Mouse (Mus musculus) heart, adult 9 months (tissue): Measurements from ENCODE around the gene Cyp26c1.

Experiments
- DNase-seq, 2 experiments: peaks; one replicate each; pipeline ENCODE4 v3.0.0; 2022; ENCODE audit warnings: low spot score in 2 of 2

Cyp26c1 gene

GRCm38 (mm10) chr19:37685281-37685680, at the start of gene Cyp26c1:
Gene Cyp26c1 (plus strand): TSS chr19:37685581.
- DNase-seq: no peak

GRCm38 (mm10) chr19:37647994-37648393, 37.4 kb upstream of the Cyp26c1 start:
- no peak for DNase-seq

GRCm38 (mm10) chr19:37650526-37650925, 34.9 kb upstream of the Cyp26c1 start:
- no peak for DNase-seq

GRCm38 (mm10) chr19:37654012-37654411, 31.4 kb upstream of the Cyp26c1 start:
- DNase-seq: no peak

- DNase-seq: no peak
These were observed 28.9 kb upstream of the Cyp26c1 start for GRCm38 (mm10) chr19:37656441-37656840.

- DNase-seq: no peak
These were observed 20.1 kb upstream of the Cyp26c1 start for GRCm38 (mm10) chr19:37665256-37665655.

GRCm38 (mm10) chr19:37667855-37668594, 17.4 kb upstream of the Cyp26c1 start:
- DNase-seq: no peak

- no peak for DNase-seq
These were observed 16.7 kb upstream of the Cyp26c1 start for GRCm38 (mm10) chr19:37668657-37669056.

GRCm38 (mm10) chr19:37669486-37669885, 15.9 kb upstream of the Cyp26c1 start:
- no peak for DNase-seq

- no peak for DNase-seq
These were observed 12.0 kb upstream of the Cyp26c1 start for GRCm38 (mm10) chr19:37673393-37673792.

GRCm38 (mm10) chr19:37686347-37686746, 966 bp downstream of the Cyp26c1 start:
- no peak for DNase-seq

- DNase-seq: no peak
These were observed 1.8 kb downstream of the Cyp26c1 start for GRCm38 (mm10) chr19:37686941-37687850.

- no peak for DNase-seq
These were observed 4.1 kb downstream of the Cyp26c1 start for GRCm38 (mm10) chr19:37689478-37689877.

- no peak for DNase-seq
These were observed 5.3 kb downstream of the Cyp26c1 start for GRCm38 (mm10) chr19:37690716-37691115.

- DNase-seq: no peak
These were observed 7.5 kb downstream of the Cyp26c1 start for GRCm38 (mm10) chr19:37692879-37693278.

GRCm38 (mm10) chr19:37695146-37695545, 9.8 kb downstream of the Cyp26c1 start:
- DNase-seq: no peak

GRCm38 (mm10) chr19:37695762-37696602, 10.6 kb downstream of the Cyp26c1 start:
- no peak for DNase-seq

- DNase-seq: no peak
These were observed 11.4 kb downstream of the Cyp26c1 start for GRCm38 (mm10) chr19:37696603-37697334.

- DNase-seq: no peak
These were observed 11.9 kb downstream of the Cyp26c1 start for GRCm38 (mm10) chr19:37697335-37697636.

- no peak for DNase-seq
These were observed 12.4 kb downstream of the Cyp26c1 start, which contains the start of gene Cyp26a1 for GRCm38 (mm10) chr19:37697651-37698272. Gene Cyp26a1 (plus strand): TSS chr19:37697798.
